Comparison of ENCODE assay signal across 9 mouse cellular contexts in the genomic region with DNA sequence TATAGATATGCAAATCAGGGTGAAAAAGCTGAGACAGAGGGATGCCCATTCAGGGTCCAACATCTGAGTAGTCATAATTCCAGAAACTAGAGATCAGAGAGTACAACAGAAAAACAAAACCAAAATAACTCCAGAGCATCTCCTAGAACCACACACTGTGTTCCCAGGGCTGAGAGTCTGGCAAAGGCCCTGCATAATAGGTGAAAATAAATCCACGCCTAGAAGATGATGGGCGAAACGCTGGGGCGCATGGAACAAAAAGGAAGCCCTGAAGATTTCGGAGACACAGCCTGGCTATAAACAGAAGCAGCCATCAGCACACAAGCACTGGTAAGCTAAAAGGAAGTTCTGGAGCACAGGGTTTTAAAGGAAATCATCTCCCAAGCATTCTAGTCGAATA. TPM values are rescaled to one million over a fixed set of nuclear protein-coding genes. Genes with fewer than 3 reads are reported as not detected.
A peak's percentile ranks its signal among the peaks of the same experiment; 100 is the strongest.
DNase-seq lines count a peak whose midpoint lies in the region; ATAC-seq and TF ChIP-seq lines count a peak whose summit lies in the region.
"Had no signal": no experiment of that assay in that cellular context is flagged by ENCODE, and none has a peak within 500 bp of the region (broad histone marks: within the 10 kb centered on the region; RNA-seq: fewer than 3 reads in every experiment).

No protein-coding gene starts in this region.

- H3K4me2 ChIP-seq in heart, embryonic 14.5 days (ENCODE audit: low read length) = peak overlapping the region; percentile 45
- no peak overlapping the region for H3K4me2 ChIP-seq in lung, postnatal 0 days (replicated peaks; ENCODE audit: low read depth, low read length)
- H3K4me2 ChIP-seq in hindbrain, embryonic 12.5 days (replicated peaks) = no peak overlapping the region
- no peak overlapping the region for H3K4me2 ChIP-seq in stomach, embryonic 14.5 days (replicated peaks; ENCODE audit: low read depth, low read length)

- no peak for DNase-seq in heart, postnatal 36 days
- no peak for DNase-seq in lung, postnatal 0 days (ENCODE audit: low spot score)
- DNase-seq in lung, postnatal 4 days = no peak
- no peak for DNase-seq in cerebellum, postnatal 14 days
- DNase-seq in spleen, postnatal 4 days (ENCODE audit: low spot score in 2 of 2) = no peak
- DNase-seq: thymus, postnatal 14 days had no signal

- peaks cover 7 to 9% of the 10 kb centered on the region in 2 experiments for H3K4me1 ChIP-seq in heart, embryonic 14.5 days (ENCODE audit: control insufficient read depth in 2 of 2, insufficient read depth in 2 of 2, low read length in 2 of 2)
- H3K4me1 ChIP-seq in lung, postnatal 0 days (ENCODE audit: insufficient read depth, low read depth, low read length) = no peaks in the 10 kb centered on the region
- peaks cover 14% of the 10 kb centered on the region; the same call in 1 of the 2 replicates for H3K4me1 ChIP-seq in hindbrain, embryonic 12.5 days
- 0 out of 2 replicates have a peak, but pooled peaks cover 8% of the 10 kb centered on the region for H3K4me1 ChIP-seq in stomach, embryonic 14.5 days (ENCODE audit: control insufficient read depth, insufficient read depth, low read length)

- H3K4me3 ChIP-seq in heart, embryonic 14.5 days (ENCODE audit: control insufficient read depth in 1 of 2, insufficient read depth in 1 of 2, low read depth in 1 of 2, low read length in 2 of 2) = no peak overlapping the region
- H3K4me3 ChIP-seq in lung, postnatal 0 days (ENCODE audit: low read depth, low read length) = no peak overlapping the region
- H3K4me3 ChIP-seq in hindbrain, embryonic 12.5 days = no peak overlapping the region
- H3K4me3 ChIP-seq in stomach, embryonic 14.5 days (ENCODE audit: low read depth, low read length) = no peak overlapping the region

- intact Hi-C loops in heart, postnatal 36 days (cut with DNase I) = loop anchor here (2.0 kb wide), 1 partner anchor 26 kb away; the partner anchor contains the start of gene Zcchc24

- no peak for ATAC-seq in heart, embryonic 14.5 days (ENCODE audit: insufficient number of reproducible peaks, insufficient read depth, low FRiP score, low read depth)
- no peak for ATAC-seq in lung, postnatal 0 days
- ATAC-seq in hindbrain, embryonic 12.5 days (ENCODE audit: low FRiP score) = no peak
- ATAC-seq in stomach, embryonic 14.5 days (ENCODE audit: insufficient number of reproducible peaks, insufficient read depth, low FRiP score, low read depth) = no peak

- 76% methylated on average over 6 of the region's 6 CpGs for WGBS in heart, embryonic 14.5 days
- 58% methylated on average over 6 of the region's 6 CpGs for WGBS in lung, postnatal 0 days
- WGBS in hindbrain, embryonic 12.5 days = 72% methylated on average over 6 of the region's 6 CpGs
- WGBS in stomach, embryonic 14.5 days = 58% methylated on average over 6 of the region's 6 CpGs

- 0 out of 2 replicates have a peak overlapping the region, but pooled peaks have one; percentile 27 for H3K9ac ChIP-seq in heart, embryonic 14.5 days (ENCODE audit: low read length)
- no peak overlapping the region for H3K9ac ChIP-seq in lung, postnatal 0 days (replicated peaks; ENCODE audit: low read depth)
- no peak overlapping the region for H3K9ac ChIP-seq in hindbrain, embryonic 12.5 days
- H3K9ac ChIP-seq in stomach, embryonic 14.5 days (replicated peaks; ENCODE audit: low read depth, low read length) = no peak overlapping the region

- no peaks in the 10 kb centered on the region for H3K9me3 ChIP-seq in heart, embryonic 14.5 days (ENCODE audit: control insufficient read depth, low read length)
- H3K9me3 ChIP-seq in lung, postnatal 0 days (ENCODE audit: low read length) = no peaks in the 10 kb centered on the region
- H3K9me3 ChIP-seq in hindbrain, embryonic 12.5 days (replicated peaks) = no peaks in the 10 kb centered on the region; the same call in 1 of the 2 replicates
- no peaks in the 10 kb centered on the region for H3K9me3 ChIP-seq in stomach, embryonic 14.5 days (ENCODE audit: control insufficient read depth, low read depth, low read length)

- no peak for TF ChIP-seq CTCF in lung, postnatal 0 days (IDR thresholded peaks at IDR 0.05)

- TF ChIP-seq EP300 in lung, postnatal 0 days (IDR thresholded peaks at IDR 0.05) = no peak

- 0 out of 4 replicates have a peak overlapping the region, but pooled peaks of 1 of the 2 experiments have one; percentile 37 for H3K27ac ChIP-seq in heart, embryonic 14.5 days (replicated peaks in 1 of 2; ENCODE audit: control insufficient read depth in 1 of 2, insufficient read depth in 1 of 2, low read depth in 2 of 2, low read length in 2 of 2)
- H3K27ac ChIP-seq in lung, postnatal 0 days (ENCODE audit: low read length) = peak overlapping the region; percentile 44
- 0 out of 2 replicates have a peak overlapping the region, but pooled peaks have one; percentile 2 for H3K27ac ChIP-seq in hindbrain, embryonic 12.5 days
- peak overlapping the region; percentile 85 for H3K27ac ChIP-seq in stomach, embryonic 14.5 days (ENCODE audit: low read length)

- H3K36me3 ChIP-seq in heart, embryonic 14.5 days (ENCODE audit: control insufficient read depth, insufficient read depth, low read length) = no peaks in the 10 kb centered on the region
- no peaks in the 10 kb centered on the region for H3K36me3 ChIP-seq in lung, postnatal 0 days (ENCODE audit: insufficient read depth, low read length)
- H3K36me3 ChIP-seq in hindbrain, embryonic 12.5 days = no peaks in the 10 kb centered on the region
- no peaks in the 10 kb centered on the region for H3K36me3 ChIP-seq in stomach, embryonic 14.5 days (ENCODE audit: control insufficient read depth, insufficient read depth, low read length)

- 0 out of 2 replicates have a peak, but pooled peaks cover 4% of the 10 kb centered on the region for H3K27me3 ChIP-seq in heart, embryonic 14.5 days (ENCODE audit: control insufficient read depth, insufficient read depth, low read length)
- no peaks in the 10 kb centered on the region for H3K27me3 ChIP-seq in lung, postnatal 0 days (replicated peaks; ENCODE audit: insufficient read depth, low read length)
- peaks cover 6% of the 10 kb centered on the region for H3K27me3 ChIP-seq in hindbrain, embryonic 12.5 days
- H3K27me3 ChIP-seq in stomach, embryonic 14.5 days (ENCODE audit: control insufficient read depth, insufficient read depth, low read length) = no peaks in the 10 kb centered on the region

RNA-seq across cellular contexts. Expression of gene Zcchc24, which starts 26.2 kb away (rescaled TPM):
- polyA plus RNA-seq in heart, embryonic 14.5 days (2014; fragmentation: Nextera tagmentation; extraction: Ambion mirVana) = 31.8 and 33.0 TPM in 2 replicates
- 10 to 100 TPM; 35.0 to 39.0 TPM for total RNA-seq in heart, postnatal 36 days (2021)
- 19.3 and 19.5 TPM in 2 replicates for polyA plus RNA-seq in lung, postnatal 0 days (2015; fragmentation: Nextera tagmentation; extraction: Ambion mirVana)
- polyA plus RNA-seq in hindbrain, embryonic 12.5 days (2016; fragmentation: Nextera tagmentation; extraction: Ambion mirVana) = 25.1 and 31.5 TPM in 2 replicates
- 29.5 and 32.4 TPM in 2 replicates for polyA plus RNA-seq in stomach, embryonic 14.5 days (2014; fragmentation: Nextera tagmentation; extraction: Ambion mirVana)

RNA-seq across cellular contexts. Expression of gene Anxa11, which starts 46.9 kb away (rescaled TPM):
- polyA plus RNA-seq in heart, embryonic 14.5 days (2014; fragmentation: Nextera tagmentation; extraction: Ambion mirVana) = 29.4 and 30.2 TPM in 2 replicates
- 10 to 100 TPM; 81.8 to 87.0 TPM for total RNA-seq in heart, postnatal 36 days (2021)
- polyA plus RNA-seq in lung, postnatal 0 days (2015; fragmentation: Nextera tagmentation; extraction: Ambion mirVana) = 54.6 and 55.3 TPM in 2 replicates
- polyA plus RNA-seq in hindbrain, embryonic 12.5 days (2016; fragmentation: Nextera tagmentation; extraction: Ambion mirVana) = 6.2 and 6.9 TPM in 2 replicates
- polyA plus RNA-seq in stomach, embryonic 14.5 days (2014; fragmentation: Nextera tagmentation; extraction: Ambion mirVana) = 35.5 and 42.2 TPM in 2 replicates
